Mouse (Mus musculus) cerebellum, adult 18-20 months (tissue): ENCODE measurements at regions not wholly inside any gene's neighbourhood (a gene's known extent, or its start where the extent isn't known, plus 50 kb on each side); places are given as distances from the start of the nearest gene placed in this dataset.

Experiments
- DNase-seq, 2 experiments: peaks; one replicate each; pipeline ENCODE4 v3.0.0; 2021

GRCm38 (mm10) chr5:45000996-45001395 is 201.5 kb upstream of the Ldb2 start:
- DNase-seq = no peak

- no peak for DNase-seq
Measured at GRCm38 (mm10) chr5:44999032-44999431, 199.6 kb upstream of the Ldb2 start.

GRCm38 (mm10) chr5:44975456-44976195 is 176.1 kb upstream of the Ldb2 start:
- no peak for DNase-seq

GRCm38 (mm10) chr5:44943023-44943921 is 143.8 kb upstream of the Ldb2 start:
- no peak for DNase-seq

GRCm38 (mm10) chr5:44942575-44942974 is 143.1 kb upstream of the Ldb2 start:
- DNase-seq = no peak

- no peak for DNase-seq
Measured at GRCm38 (mm10) chr5:44925476-44925875, 126.0 kb upstream of the Ldb2 start.

GRCm38 (mm10) chr5:44922129-44922775 is 122.8 kb upstream of the Ldb2 start:
- no peak for DNase-seq

- no peak for DNase-seq
Measured at GRCm38 (mm10) chr5:44917816-44918213, 118.3 kb upstream of the Ldb2 start.

- DNase-seq = no peak
Measured at GRCm38 (mm10) chr5:44917173-44917815, 117.8 kb upstream of the Ldb2 start.

- no peak for DNase-seq
Measured at GRCm38 (mm10) chr5:44902541-44902940, 103.1 kb upstream of the Ldb2 start.

- no peak for DNase-seq
Measured at GRCm38 (mm10) chr5:44886566-44887070, 87.1 kb upstream of the Ldb2 start.

GRCm38 (mm10) chr5:44876946-44877345 is 77.5 kb upstream of the Ldb2 start:
- DNase-seq = peak in 1 of 2 experiments; percentile 2

GRCm38 (mm10) chr5:44872243-44872642 is 72.8 kb upstream of the Ldb2 start:
- no peak for DNase-seq

- DNase-seq = no peak
Measured at GRCm38 (mm10) chr5:44863887-44864286, 64.4 kb upstream of the Ldb2 start.

GRCm38 (mm10) chr5:44863349-44863748 is 63.9 kb upstream of the Ldb2 start:
- no peak for DNase-seq

GRCm38 (mm10) chr5:44854189-44854588 is 54.7 kb upstream of the Ldb2 start:
- DNase-seq = no peak
